Comparison of ENCODE assay signal across 12 mouse cellular contexts in the genomic region with DNA sequence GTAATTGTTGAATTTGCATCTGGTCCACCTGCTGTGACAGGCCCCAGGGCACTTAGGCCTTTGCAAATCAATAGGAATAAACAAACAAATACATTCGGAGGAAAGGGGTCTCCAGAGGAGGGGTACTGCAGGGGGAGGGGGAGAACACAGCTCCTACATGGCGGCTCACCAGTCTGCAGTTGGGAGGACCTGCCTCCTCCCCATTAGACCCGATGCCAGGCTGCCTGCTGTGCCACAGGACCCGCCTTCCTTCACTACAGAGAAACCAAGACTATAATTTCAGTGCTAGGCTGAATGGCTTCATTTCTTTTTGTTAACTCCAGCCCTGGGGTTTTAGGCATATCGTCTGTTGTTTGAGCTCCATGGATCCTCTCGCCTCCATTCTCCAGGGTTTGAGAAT.
DNase-seq lines count a peak whose midpoint lies in the region; ATAC-seq and TF ChIP-seq lines count a peak whose summit lies in the region.
"Had no signal": no experiment of that assay in that cellular context is flagged by ENCODE, and none has a peak within 500 bp of the region (broad histone marks: within the 10 kb centered on the region; RNA-seq: fewer than 3 reads in every experiment).

No protein-coding gene starts in this region.

- no peak overlapping the region for H3K4me3 ChIP-seq in neural tube, embryonic 13.5 days
- no peak overlapping the region for H3K4me3 ChIP-seq in forebrain, embryonic 16.5 days (replicated peaks; ENCODE audit: low read length)
- no peak overlapping the region for H3K4me3 ChIP-seq in midbrain, embryonic 12.5 days
- H3K4me3 ChIP-seq in kidney, adult 2 months (ENCODE audit: insufficient read depth, low read depth, low read length), result no peak overlapping the region
- H3K4me3 ChIP-seq: embryonic facial prominence, embryonic 15.5 days; heart, embryonic 15.5 days had no signal

- no peak for DNase-seq in neural tube, embryonic 10.5 days (ENCODE audit: extremely low spot score, low spot score)
- no peak for DNase-seq in urinary bladder, postnatal 14 days (ENCODE audit: low spot score)
- DNase-seq in kidney, adult 2 months, result no peak
- no peak for DNase-seq in heart, postnatal 10 days
- DNase-seq: lung, postnatal 36 days had no signal

- intact Hi-C loops in heart, postnatal 10 days (cut with DNase I), result no loop called here

- H3K27me3 ChIP-seq in neural tube, embryonic 13.5 days, result no peaks in the 10 kb centered on the region
- no peaks in the 10 kb centered on the region for H3K27me3 ChIP-seq in forebrain, embryonic 16.5 days (replicated peaks; ENCODE audit: control insufficient read depth, insufficient read depth, low read length)
- no peaks in the 10 kb centered on the region for H3K27me3 ChIP-seq in midbrain, embryonic 12.5 days
- H3K27me3 ChIP-seq in kidney, adult 2 months (replicated peaks; ENCODE audit: control insufficient read depth, insufficient read depth, low read length), result no peaks in the 10 kb centered on the region
- H3K27me3 ChIP-seq: embryonic facial prominence, embryonic 15.5 days had no signal

- H3K4me2 ChIP-seq in neural tube, embryonic 13.5 days, result no peak overlapping the region
- H3K4me2 ChIP-seq in forebrain, embryonic 16.5 days (ENCODE audit: low read length), result 0 out of 2 replicates have a peak overlapping the region, but pooled peaks have one; percentile 13
- no peak overlapping the region for H3K4me2 ChIP-seq in midbrain, embryonic 12.5 days (replicated peaks)
- H3K4me2 ChIP-seq: embryonic facial prominence, embryonic 15.5 days; heart, embryonic 15.5 days had no signal

- no peak overlapping the region for H3K9ac ChIP-seq in neural tube, embryonic 13.5 days
- H3K9ac ChIP-seq in forebrain, embryonic 16.5 days (replicated peaks; ENCODE audit: low read depth, low read length), result no peak overlapping the region
- H3K9ac ChIP-seq in midbrain, embryonic 12.5 days (replicated peaks), result no peak overlapping the region
- H3K9ac ChIP-seq: embryonic facial prominence, embryonic 15.5 days; heart, embryonic 15.5 days had no signal

- 17% methylated on average over 6 of the region's 6 CpGs for WGBS in neural tube, embryonic 13.5 days
- 9% methylated on average over 6 of the region's 6 CpGs for WGBS in forebrain, embryonic 16.5 days
- WGBS in midbrain, embryonic 12.5 days, result 43% methylated on average over 6 of the region's 6 CpGs
- WGBS in kidney, adult 2 months, result 65% methylated on average over 6 of the region's 6 CpGs

- H3K9me3 ChIP-seq in neural tube, embryonic 13.5 days, result no peaks in the 10 kb centered on the region
- no peaks in the 10 kb centered on the region for H3K9me3 ChIP-seq in forebrain, embryonic 16.5 days (ENCODE audit: control insufficient read depth, low read length)
- H3K9me3 ChIP-seq in midbrain, embryonic 12.5 days, result no peaks in the 10 kb centered on the region
- H3K9me3 ChIP-seq: embryonic facial prominence, embryonic 15.5 days; heart, embryonic 15.5 days had no signal

- no peak for TF ChIP-seq POLR2A in kidney, adult 2 months (IDR thresholded peaks at IDR 0.05; ENCODE audit: low read depth, low read length)

- peak; percentile 75 for ATAC-seq in neural tube, embryonic 13.5 days (ENCODE audit: low read depth)
- peak; percentile 79 for ATAC-seq in forebrain, embryonic 16.5 days
- ATAC-seq in midbrain, embryonic 12.5 days (ENCODE audit: low FRiP score, low read depth), result no peak
- ATAC-seq: inflammation-experienced regulatory T-cells, adult 6 months had no signal

- H3K27ac ChIP-seq in neural tube, embryonic 13.5 days (replicated peaks), result peak overlapping the region; percentile 82
- peak overlapping the region; percentile 90 for H3K27ac ChIP-seq in forebrain, embryonic 16.5 days (ENCODE audit: low read length)
- peak overlapping the region; percentile 60 for H3K27ac ChIP-seq in midbrain, embryonic 12.5 days (replicated peaks)
- H3K27ac ChIP-seq in kidney, adult 2 months (ENCODE audit: insufficient read depth, low read depth, low read length), result no peak overlapping the region
- H3K27ac ChIP-seq: embryonic facial prominence, embryonic 15.5 days; heart, embryonic 15.5 days; kidney, postnatal 0 days had no signal

- peaks cover 65% of the 10 kb centered on the region for H3K4me1 ChIP-seq in neural tube, embryonic 13.5 days (replicated peaks)
- peaks cover 38% of the 10 kb centered on the region for H3K4me1 ChIP-seq in forebrain, embryonic 16.5 days (replicated peaks; ENCODE audit: control insufficient read depth, insufficient read depth, low read length)
- peaks cover 43% of the 10 kb centered on the region for H3K4me1 ChIP-seq in midbrain, embryonic 12.5 days
- no peaks in the 10 kb centered on the region for H3K4me1 ChIP-seq in kidney, adult 2 months (ENCODE audit: control insufficient read depth, insufficient read depth, low read length)

- H3K36me3 ChIP-seq in neural tube, embryonic 13.5 days, result no peaks in the 10 kb centered on the region
- H3K36me3 ChIP-seq in forebrain, embryonic 16.5 days (ENCODE audit: control insufficient read depth, insufficient read depth), result no peaks in the 10 kb centered on the region
- no peaks in the 10 kb centered on the region for H3K36me3 ChIP-seq in midbrain, embryonic 12.5 days
- H3K36me3 ChIP-seq in kidney, adult 2 months (ENCODE audit: control insufficient read depth, insufficient read depth, low read length), result no peaks in the 10 kb centered on the region
- H3K36me3 ChIP-seq: embryonic facial prominence, embryonic 15.5 days; heart, embryonic 15.5 days had no signal

- no peak for TF ChIP-seq CTCF in kidney, adult 2 months (conservative IDR thresholded peaks at IDR 0.05; ENCODE audit: insufficient read depth, insufficient read length, low read depth, low read length)
